Mouse (Mus musculus) CH12.LX (cell line): ENCODE measurements around the gene Rrm2. TPM values are rescaled to one million over a fixed set of nuclear protein-coding genes. Genes with fewer than 3 reads are reported as not detected.

ENCODE experiments used
- DNase-seq: peaks from one replicate; pipeline ENCODE4 v3.0.0-alpha.2; 2013; ENCODE audit errors: extremely low read depth
- H3K27ac ChIP-seq: 2 replicates; pipeline ENCODE4 v1.5.1; 2012; ENCODE audit warnings: low read depth, mild to moderate bottlenecking, control low read depth, moderate library complexity; ENCODE audit not compliant: insufficient read depth
- H3K27me3 ChIP-seq: replicated peaks from 2 replicates; pipeline ENCODE3; 2012; ENCODE audit warnings: inconsistent platforms
- H3K36me3 ChIP-seq, 2 experiments: replicated peaks in 1 of 2; 2 replicates each; pipeline versions ENCODE3 to v1.6.1; 2012; ENCODE audit warnings: inconsistent platforms in 1 of 2, low read length in 1 of 2, mild to moderate bottlenecking in 1 of 2, mixed read lengths in 1 of 2, moderate library complexity in 1 of 2; ENCODE audit not compliant: control insufficient read depth in 1 of 2, insufficient read depth in 1 of 2
- H3K4me1 ChIP-seq, 2 experiments: 2 replicates each; pipeline ENCODE4 v1.6.1; 2012; ENCODE audit warnings: inconsistent platforms in 1 of 2, moderate library complexity in 1 of 2; ENCODE audit not compliant: insufficient read depth in 2 of 2, control insufficient read depth in 1 of 2
- H3K4me2 ChIP-seq: 2 replicates; pipeline ENCODE4 v1.6.1; 2012; ENCODE audit warnings: low read depth, mild to moderate bottlenecking, control low read depth; ENCODE audit not compliant: poor library complexity, insufficient read depth, severe bottlenecking
- H3K4me3 ChIP-seq, 3 experiments: fragments of 150-350 bp in 1 of 3; sonication (generic) in 1 of 3; replicated peaks in 1 of 3; 2 replicates each; pipeline versions ENCODE3 to v1.5.1; 2011 to 2012; ENCODE audit warnings: low read depth in 2 of 3, low read length in 2 of 3, mild to moderate bottlenecking in 2 of 3, moderate library complexity in 2 of 3, control low read depth in 1 of 3, improper control_type of control experiment in 1 of 3, inconsistent platforms in 1 of 3, mixed read lengths in 1 of 3; ENCODE audit not compliant: poor library complexity in 1 of 3
- H3K79me2 ChIP-seq: replicated peaks from 2 replicates; pipeline ENCODE4 v1.6.1; 2012; ENCODE audit warnings: mild to moderate bottlenecking, moderate library complexity; ENCODE audit not compliant: control insufficient read depth, poor library complexity, insufficient read depth, severe bottlenecking; ENCODE audit errors: extremely low read depth
- H3K9ac ChIP-seq: 2 replicates; pipeline ENCODE4 v1.6.1; 2012; ENCODE audit warnings: low read depth, mild to moderate bottlenecking, control low read depth, moderate library complexity; ENCODE audit not compliant: insufficient read depth
- H3K9me3 ChIP-seq: replicated peaks from 2 replicates; pipeline ENCODE3; 2012; ENCODE audit warnings: low read length, inconsistent platforms, mixed read lengths
- BHLHE40 ChIP-seq: IDR thresholded peaks from 2 replicates; pipeline ENCODE4 v1.6.1; 2011; ENCODE audit warnings: mild to moderate bottlenecking, low read depth, low read length, improper control_type of control experiment
- CHD2 ChIP-seq: IDR thresholded peaks from 2 replicates; pipeline ENCODE4 v1.6.1; 2011; ENCODE audit warnings: low read length, improper control_type of control experiment
- CTCF ChIP-seq, 2 experiments: IDR thresholded peaks in 1 of 2; conservative IDR thresholded peaks in 1 of 2; 2 replicates each; pipeline ENCODE4 v1.5.1; 2011 to 2012; ENCODE audit warnings: low read depth in 2 of 2, low read length in 2 of 2, improper control_type of control experiment in 1 of 2, inconsistent platforms in 1 of 2, mild to moderate bottlenecking in 1 of 2, moderate library complexity in 1 of 2
- E2F4 ChIP-seq: IDR thresholded peaks from 2 replicates; pipeline ENCODE4 v1.6.1; 2011; ENCODE audit warnings: low read depth, low read length, improper control_type of control experiment; ENCODE audit not compliant: insufficient replicate concordance
- ELF1 ChIP-seq: IDR thresholded peaks from 2 replicates; pipeline ENCODE4 v1.6.1; 2014; ENCODE audit warnings: low read depth, mild to moderate bottlenecking, inconsistent platforms, low read length, improper control_type of control experiment
- ETS1 ChIP-seq: conservative IDR thresholded peaks from 2 replicates; pipeline ENCODE4 v1.6.1; 2012; ENCODE audit warnings: low read depth, mild to moderate bottlenecking, inconsistent platforms, low read length, improper control_type of control experiment, moderate library complexity
- GABPA ChIP-seq: IDR thresholded peaks from 2 replicates; pipeline ENCODE4 v1.6.1; 2012; ENCODE audit warnings: low read depth, low read length, improper control_type of control experiment, inconsistent platforms; ENCODE audit not compliant: insufficient replicate concordance
- HCFC1 ChIP-seq: IDR thresholded peaks from 2 replicates; pipeline ENCODE4 v1.6.1; 2012; ENCODE audit warnings: low read depth, mild to moderate bottlenecking, inconsistent platforms, low read length, improper control_type of control experiment
- JUN ChIP-seq: IDR thresholded peaks from 2 replicates; pipeline ENCODE4 v1.6.1; 2011; ENCODE audit warnings: low read depth, mild to moderate bottlenecking, low read length, improper control_type of control experiment, moderate library complexity; ENCODE audit not compliant: insufficient read depth
- MAFK ChIP-seq: IDR thresholded peaks from 2 replicates; pipeline ENCODE4 v1.6.1; 2011; ENCODE audit warnings: low read length, improper control_type of control experiment; ENCODE audit not compliant: insufficient replicate concordance
- MAX ChIP-seq: IDR thresholded peaks from 2 replicates; pipeline ENCODE4 v1.6.1; 2011; ENCODE audit warnings: low read length, improper control_type of control experiment
- MAZ ChIP-seq: IDR thresholded peaks from 2 replicates; pipeline ENCODE4 v1.6.1; 2012; ENCODE audit warnings: low read depth, mild to moderate bottlenecking, inconsistent platforms, low read length, improper control_type of control experiment, moderate library complexity
- MEF2A ChIP-seq: IDR thresholded peaks from 2 replicates; pipeline ENCODE4 v1.6.1; 2014; ENCODE audit warnings: low read depth, mild to moderate bottlenecking, inconsistent platforms, low read length, improper control_type of control experiment, borderline replicate concordance
- MYC ChIP-seq: IDR thresholded peaks from 2 replicates; pipeline ENCODE4 v1.6.1; 2011; ENCODE audit warnings: low read depth, mild to moderate bottlenecking, improper control_type of control experiment, low read length
- NELFE ChIP-seq: IDR thresholded peaks from 2 replicates; pipeline ENCODE4 v1.6.1; 2011; ENCODE audit warnings: low read depth, low read length, improper control_type of control experiment
- PAX5 ChIP-seq: IDR thresholded peaks from 2 replicates; pipeline ENCODE4 v1.6.1; 2012; ENCODE audit warnings: low read length, inconsistent platforms, mixed read lengths
- RAD21 ChIP-seq: IDR thresholded peaks from 2 replicates; pipeline ENCODE4 v1.6.1; 2011; ENCODE audit warnings: low read depth, mild to moderate bottlenecking, low read length, improper control_type of control experiment, moderate library complexity
- RCOR1 ChIP-seq: conservative IDR thresholded peaks from 2 replicates; pipeline ENCODE4 v1.6.1; 2012; ENCODE audit warnings: low read depth, mild to moderate bottlenecking, inconsistent platforms, low read length, improper control_type of control experiment
- SMC3 ChIP-seq: IDR thresholded peaks from 2 replicates; pipeline ENCODE4 v1.6.1; 2011; ENCODE audit warnings: low read depth, low read length, improper control_type of control experiment
- USF2 ChIP-seq: conservative IDR thresholded peaks from 2 replicates; pipeline ENCODE4 v1.6.1; 2011; ENCODE audit warnings: low read depth, low read length, improper control_type of control experiment
- ZKSCAN1 ChIP-seq: IDR thresholded peaks from 2 replicates; pipeline ENCODE4 v1.6.1; 2012; ENCODE audit warnings: low read depth, inconsistent platforms, low read length, improper control_type of control experiment, borderline replicate concordance
- dilution Hi-C: fragments of 300-500 bp; cut with MboI; formaldehyde crosslinking; loops from 2 replicates; pipeline ENCODE4 v1.14.3; 2020; ENCODE audit warnings: low sequenced_read_pairs; ENCODE audit not compliant: extremely low pct_unique_long_range_greater_than_20kb, extremely low pct_ligation_motif_present
- in situ Hi-C: fragments of 300-500 bp; cut with MboI; formaldehyde crosslinking; loops from 3 replicates; pipeline ENCODE4 v1.14.3; 2019; ENCODE audit warnings: low sequenced_read_pairs, low pct_ligation_motif_present, low pct_unique_long_range_greater_than_20kb, mixed read lengths
- polyA plus RNA-seq: library from polyadenylated mRNA; unstranded; fragments of >175 nt; gene quantifications from 2 replicates; pipeline ENCODE4 v1.2.1, GENCODE M21; 2012; ENCODE audit warnings: low read depth; ENCODE audit not compliant: insufficient read length
- total RNA-seq, 2 experiments: library from RNA; depleted of rRNA; stranded (reverse); fragments of 300-350 nt in 1 of 2; fragments of >200 nt in 1 of 2; gene quantifications; 2 replicates each; pipeline ENCODE4 v1.2.3; 2012 to 2014

The Rrm2 gene
- total and polyA plus RNA-seq, 3 experiments, result 89.0 to 214 (median 180) TPM

DNA sequence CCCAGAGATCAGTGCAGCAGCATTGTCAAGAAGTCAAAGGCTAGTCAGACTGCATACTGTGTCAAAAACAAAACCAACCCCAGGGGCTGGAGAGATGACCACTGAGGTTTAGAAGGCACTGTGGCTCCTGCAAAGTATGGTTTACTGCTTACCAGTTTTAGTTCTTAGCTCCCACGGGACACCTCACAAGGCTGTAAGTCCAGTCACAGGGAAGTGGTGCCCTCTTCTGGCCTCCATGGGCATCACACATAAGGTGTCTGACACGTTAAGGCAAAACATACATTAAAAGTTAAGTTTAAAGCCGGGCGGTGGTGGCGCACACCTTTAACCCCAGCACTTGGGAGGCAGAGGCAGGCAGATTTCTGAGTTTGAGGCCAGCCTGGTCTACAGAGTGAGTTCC lies 2.6 kb downstream of the Rrm2 start:
- Histone ChIP-seq H3K4me3 (peak overlapping the region in 2 of 3 experiments; percentile 14 to 38), H3K36me3 (peaks cover 35 to 60% of the 10 kb centered on the region in 2 experiments), H3K9me3 (no peaks in the 10 kb centered on the region), H3K27ac (peak overlapping the region; percentile 67), H3K9ac (peak overlapping the region; percentile 31; the same call in 1 of the 2 replicates), H3K79me2 (peaks cover 28% of the 10 kb centered on the region), H3K27me3 (no peaks in the 10 kb centered on the region), H3K4me1 (peaks cover 4 to 40% of the 10 kb centered on the region in 2 experiments; a peak in 3 of 4 replicates), H3K4me2 (peak overlapping the region; percentile 73)
- peak; percentile 73 for DNase-seq
- TF ChIP-seq SMC3 (peak; percentile 10; the same call in 1 of the 2 replicates), HCFC1 (no peak), CTCF (conservative IDR thresholded peaks at IDR 0.05 in 1 of 2, IDR thresholded peaks at IDR 0.05 in 1 of 2; ENCODE audit: low read depth in 2 of 2, low read length in 2 of 2) (peak; percentile 56 to 66; a peak in 3 of 4 replicates), MEF2A (peak; percentile 37; the same call in 1 of the 2 replicates), PAX5 (no peak), RAD21 (peak; percentile 15), MAFK (no peak), ZKSCAN1 (no peak), NELFE (no peak)
- dilution Hi-C loops, result no loop called here
- in situ Hi-C loops, result loop anchor here (5.0 kb wide), 1 partner anchor 242 kb away; no protein-coding TSS in a partner anchor

DNA sequence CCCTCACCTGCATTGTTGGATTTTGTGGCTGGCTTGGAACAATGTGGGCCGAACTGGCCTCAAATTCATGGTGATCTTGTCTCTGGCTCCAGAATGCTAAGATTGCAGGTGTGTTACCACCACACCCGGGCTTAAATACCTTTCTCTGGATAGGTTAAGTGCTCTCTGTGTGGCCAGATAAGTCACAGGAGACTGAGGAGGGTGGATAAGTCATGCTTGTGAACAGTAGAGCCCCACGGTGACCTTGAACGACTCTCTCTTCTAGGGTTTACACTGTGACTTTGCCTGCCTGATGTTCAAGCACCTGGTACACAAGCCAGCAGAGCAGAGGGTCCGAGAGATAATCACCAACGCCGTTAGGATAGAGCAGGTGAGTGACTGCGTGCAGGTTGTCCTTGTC lies 4.4 kb downstream of the Rrm2 start:
- no peak overlapping the region for H3K9ac ChIP-seq
- H3K4me1 ChIP-seq, result peaks cover 4 to 30% of the 10 kb centered on the region in 2 experiments; a peak in 3 of 4 replicates
- H3K79me2 ChIP-seq, result peaks cover 25% of the 10 kb centered on the region
- H3K36me3 ChIP-seq, result peaks cover 35 to 76% of the 10 kb centered on the region in 2 experiments
- no peak overlapping the region for H3K4me2 ChIP-seq
- DNase-seq, result no peak
- H3K4me3 ChIP-seq, result no peak overlapping the region
- no peaks in the 10 kb centered on the region for H3K9me3 ChIP-seq
- in situ Hi-C loops, result loop anchor here (5.0 kb wide), 1 partner anchor 240 kb away; no protein-coding TSS in a partner anchor
- dilution Hi-C loops, result no loop called here
- no peak overlapping the region for H3K27ac ChIP-seq
- no peaks in the 10 kb centered on the region for H3K27me3 ChIP-seq
- TF ChIP-seq MAX (no peak), CHD2 (no peak), MYC (no peak), PAX5 (no peak), ELF1 (no peak), ETS1 (no peak), RCOR1 (no peak), USF2 (no peak), MEF2A (no peak), ZKSCAN1 (no peak), MAZ (no peak), GABPA (no peak), BHLHE40 (no peak), E2F4 (no peak), CTCF (conservative IDR thresholded peaks at IDR 0.05 in 1 of 2, IDR thresholded peaks at IDR 0.05 in 1 of 2; ENCODE audit: low read depth in 2 of 2, low read length in 2 of 2) (no peak), JUN (no peak)
- TF ChIP-seq, all 38 proteins: peak for 0
